Comparison of ENCODE assay signal across 27 mouse cellular contexts in the genomic region with DNA sequence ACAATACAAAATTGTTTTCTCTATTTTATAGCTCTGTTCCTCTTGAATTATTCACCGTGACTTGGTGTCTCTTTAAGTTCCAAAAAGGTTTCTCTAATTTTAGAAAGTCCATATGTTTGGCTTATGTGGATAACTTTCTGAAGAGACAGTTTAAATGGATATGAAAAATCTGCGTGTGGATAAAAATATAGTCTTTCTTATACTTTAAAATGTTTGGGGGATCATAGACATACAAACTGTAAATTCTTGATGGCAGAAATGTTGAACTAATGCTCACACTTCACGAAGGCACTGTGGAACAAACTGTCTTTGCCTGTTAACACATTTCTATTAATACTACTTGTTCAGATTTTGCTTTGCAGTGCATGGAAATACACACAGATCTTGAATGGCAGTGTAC.
"Had no signal": no experiment of that assay in that cellular context is flagged by ENCODE, and none has a peak within 500 bp of the region (broad histone marks: within the 10 kb centered on the region; RNA-seq: fewer than 3 reads in every experiment).

No protein-coding gene starts in this region.

- H3K4me3 ChIP-seq: gastrocnemius, adult 2 months; heart, embryonic 10.5 days; heart, embryonic 12.5 days; hindbrain, embryonic 10.5 days; hindbrain, embryonic 12.5 days; intestine, embryonic 15.5 days; layer of hippocampus, adult 2 months; limb, embryonic 10.5 days; limb, embryonic 12.5 days; liver, embryonic 13.5 days; liver, embryonic 15.5 days had no signal

- H3K9ac ChIP-seq: heart, embryonic 12.5 days; hindbrain, embryonic 12.5 days; hindbrain, embryonic 14.5 days; intestine, embryonic 15.5 days; limb, embryonic 12.5 days; liver, embryonic 13.5 days; liver, embryonic 15.5 days had no signal

- DNase-seq: gastrocnemius, adult 2 months; gastrocnemius, postnatal 10 days; gastrocnemius, postnatal 25 days; heart, adult 18-20 months; heart, postnatal 10 days; heart, postnatal 4 days; kidney, adult 18-20 months; kidney, adult 8-10 months; kidney, postnatal 10 days; kidney, postnatal 25 days; kidney, postnatal 4 days; liver; liver, embryonic 13.5 days had no signal

- H3K4me1 ChIP-seq: heart, embryonic 10.5 days; heart, embryonic 12.5 days; hindbrain, embryonic 10.5 days; hindbrain, embryonic 12.5 days; intestine, embryonic 15.5 days; limb, embryonic 10.5 days; limb, embryonic 12.5 days; liver, embryonic 13.5 days; liver, embryonic 15.5 days had no signal

- H3K4me2 ChIP-seq: heart, embryonic 12.5 days; hindbrain, embryonic 12.5 days; hindbrain, embryonic 14.5 days; intestine, embryonic 15.5 days; limb, embryonic 12.5 days; liver, embryonic 11.5 days; liver, embryonic 13.5 days; liver, embryonic 15.5 days had no signal

- H3K27me3 ChIP-seq: heart, embryonic 12.5 days; hindbrain, embryonic 12.5 days; intestine, embryonic 15.5 days; limb, embryonic 12.5 days; liver, embryonic 13.5 days; liver, embryonic 15.5 days had no signal

- H3K9me3 ChIP-seq: heart, embryonic 10.5 days; heart, embryonic 12.5 days; hindbrain, embryonic 10.5 days; hindbrain, embryonic 12.5 days; intestine, embryonic 15.5 days; limb, embryonic 10.5 days; limb, embryonic 12.5 days; liver, embryonic 13.5 days; liver, embryonic 15.5 days had no signal

- ATAC-seq: hindbrain, embryonic 16.5 days; inflammation-experienced regulatory T-cells, adult 6 months; intestine, embryonic 15.5 days; intestine, postnatal 0 days had no signal

- H3K27ac ChIP-seq: gastrocnemius, adult 2 months; heart, embryonic 10.5 days; hindbrain, embryonic 10.5 days; hindbrain, embryonic 12.5 days; hindbrain, embryonic 14.5 days; intestine, embryonic 15.5 days; layer of hippocampus, adult 2 months; limb, embryonic 10.5 days; limb, embryonic 12.5 days; liver, embryonic 13.5 days; liver, embryonic 15.5 days had no signal

- H3K36me3 ChIP-seq: heart, embryonic 10.5 days; heart, embryonic 12.5 days; hindbrain, embryonic 10.5 days; hindbrain, embryonic 12.5 days; intestine, embryonic 15.5 days; limb, embryonic 10.5 days; limb, embryonic 12.5 days; liver, embryonic 13.5 days; liver, embryonic 15.5 days had no signal
